Mouse (Mus musculus): ENCODE data around the gene Noct. TPM values are rescaled to one million over a fixed set of nuclear protein-coding genes. Genes with fewer than 3 reads are reported as not detected.

Gene Noct
- polyA plus RNA-seq, 1 experiment from 2014 or later: 12.7 TPM

GRCm38 (mm10) chr3:51200894-51201293 is 23.4 kb upstream of the Noct start:
- no peak overlapping the region for H3K4me3 ChIP-seq (ENCODE audit: low read depth, low read length)
- H3K4me2 ChIP-seq (replicated peaks; ENCODE audit: low read depth, low read length): no peak overlapping the region
- H3K27ac ChIP-seq (ENCODE audit: low read depth, low read length): no peak overlapping the region
- H3K9me3 ChIP-seq (ENCODE audit: control insufficient read depth, low read length): no peaks in the 10 kb centered on the region
- DNase-seq (ENCODE audit: low spot score) (no peak), ATAC-seq (ENCODE audit: low FRiP score) (no peak)
- no peaks in the 10 kb centered on the region for H3K4me1 ChIP-seq (replicated peaks; ENCODE audit: control insufficient read depth, insufficient read depth, low read length)
- no peaks in the 10 kb centered on the region for H3K27me3 ChIP-seq (ENCODE audit: control insufficient read depth, insufficient read depth, low read length)
- 91% methylated on average over 7 of the region's 7 CpGs for WGBS
- H3K9ac ChIP-seq (ENCODE audit: low read depth, low read length): no peak overlapping the region
- H3K36me3 ChIP-seq (ENCODE audit: control insufficient read depth, insufficient read depth, low read length): no peaks in the 10 kb centered on the region

GRCm38 (mm10) chr3:51201986-51202385 is 22.3 kb upstream of the Noct start:
- Histone ChIP-seq H3K9ac (ENCODE audit: low read depth, low read length) (no peak overlapping the region), H3K36me3 (ENCODE audit: control insufficient read depth, insufficient read depth, low read length) (no peaks in the 10 kb centered on the region), H3K4me2 (replicated peaks; ENCODE audit: low read depth, low read length) (no peak overlapping the region), H3K27ac (ENCODE audit: low read depth, low read length) (no peak overlapping the region), H3K27me3 (ENCODE audit: control insufficient read depth, insufficient read depth, low read length) (no peaks in the 10 kb centered on the region), H3K4me3 (ENCODE audit: low read depth, low read length) (no peak overlapping the region), H3K9me3 (ENCODE audit: control insufficient read depth, low read length) (no peaks in the 10 kb centered on the region), H3K4me1 (replicated peaks; ENCODE audit: control insufficient read depth, insufficient read depth, low read length) (no peaks in the 10 kb centered on the region)
- DNase-seq (ENCODE audit: low spot score) (no peak), ATAC-seq (ENCODE audit: low FRiP score) (no peak)
- 83% methylated on average over 9 of the region's 9 CpGs for WGBS

- no peak overlapping the region for H3K4me3 ChIP-seq (ENCODE audit: low read depth, low read length)
- H3K27ac ChIP-seq (ENCODE audit: low read depth, low read length): no peak overlapping the region
- 84% methylated on average over 8 of the region's 8 CpGs for WGBS
- no peak overlapping the region for H3K4me2 ChIP-seq (replicated peaks; ENCODE audit: low read depth, low read length)
- H3K9me3 ChIP-seq (ENCODE audit: control insufficient read depth, low read length): no peaks in the 10 kb centered on the region
- ATAC-seq (ENCODE audit: low FRiP score) (no peak), DNase-seq (ENCODE audit: low spot score) (no peak)
- no peaks in the 10 kb centered on the region for H3K36me3 ChIP-seq (ENCODE audit: control insufficient read depth, insufficient read depth, low read length)
- H3K27me3 ChIP-seq (ENCODE audit: control insufficient read depth, insufficient read depth, low read length): no peaks in the 10 kb centered on the region
- H3K4me1 ChIP-seq (replicated peaks; ENCODE audit: control insufficient read depth, insufficient read depth, low read length): no peaks in the 10 kb centered on the region
- no peak overlapping the region for H3K9ac ChIP-seq (ENCODE audit: low read depth, low read length)
Measured at GRCm38 (mm10) chr3:51202491-51202987, 21.7 kb upstream of the Noct start.

GRCm38 (mm10) chr3:51203906-51204305 is 20.3 kb upstream of the Noct start:
- Histone ChIP-seq H3K27ac (ENCODE audit: low read depth, low read length) (no peak overlapping the region), H3K4me2 (replicated peaks; ENCODE audit: low read depth, low read length) (no peak overlapping the region), H3K9ac (ENCODE audit: low read depth, low read length) (no peak overlapping the region), H3K9me3 (ENCODE audit: control insufficient read depth, low read length) (no peaks in the 10 kb centered on the region), H3K4me1 (replicated peaks; ENCODE audit: control insufficient read depth, insufficient read depth, low read length) (no peaks in the 10 kb centered on the region), H3K27me3 (ENCODE audit: control insufficient read depth, insufficient read depth, low read length) (no peaks in the 10 kb centered on the region), H3K4me3 (ENCODE audit: low read depth, low read length) (no peak overlapping the region), H3K36me3 (ENCODE audit: control insufficient read depth, insufficient read depth, low read length) (no peaks in the 10 kb centered on the region)
- WGBS: 91% methylated on average over 6 of the region's 6 CpGs
- DNase-seq (ENCODE audit: low spot score) (no peak), ATAC-seq (ENCODE audit: low FRiP score) (no peak)

GRCm38 (mm10) chr3:51204441-51204840 is 19.8 kb upstream of the Noct start:
- 86% methylated on average over 5 of the region's 5 CpGs for WGBS

GRCm38 (mm10) chr3:51204897-51205296 is 19.4 kb upstream of the Noct start:
- no peaks in the 10 kb centered on the region for H3K4me1 ChIP-seq (replicated peaks; ENCODE audit: control insufficient read depth, insufficient read depth, low read length)
- ATAC-seq (ENCODE audit: low FRiP score): no peak
- no peaks in the 10 kb centered on the region for H3K9me3 ChIP-seq (ENCODE audit: control insufficient read depth, low read length)
- H3K36me3 ChIP-seq (ENCODE audit: control insufficient read depth, insufficient read depth, low read length): no peaks in the 10 kb centered on the region
- H3K27me3 ChIP-seq (ENCODE audit: control insufficient read depth, insufficient read depth, low read length): no peaks in the 10 kb centered on the region
- WGBS: 94% methylated on average over 14 of the region's 14 CpGs
- no peak overlapping the region for H3K27ac ChIP-seq (ENCODE audit: low read depth, low read length)
- no peak overlapping the region for H3K4me2 ChIP-seq (replicated peaks; ENCODE audit: low read depth, low read length)
- no peak overlapping the region for H3K9ac ChIP-seq (ENCODE audit: low read depth, low read length)
- no peak for DNase-seq (ENCODE audit: low spot score)
- no peak overlapping the region for H3K4me3 ChIP-seq (ENCODE audit: low read depth, low read length)

More at GRCm38 (mm10) chr3:51204441-51204840, 19.8 kb upstream of the Noct start:
- Histone ChIP-seq H3K4me3 (ENCODE audit: low read depth, low read length) (no peak overlapping the region), H3K9ac (ENCODE audit: low read depth, low read length) (no peak overlapping the region), H3K27ac (ENCODE audit: low read depth, low read length) (no peak overlapping the region), H3K4me2 (replicated peaks; ENCODE audit: low read depth, low read length) (no peak overlapping the region), H3K9me3 (ENCODE audit: control insufficient read depth, low read length) (no peaks in the 10 kb centered on the region), H3K36me3 (ENCODE audit: control insufficient read depth, insufficient read depth, low read length) (no peaks in the 10 kb centered on the region), H3K4me1 (replicated peaks; ENCODE audit: control insufficient read depth, insufficient read depth, low read length) (no peaks in the 10 kb centered on the region), H3K27me3 (ENCODE audit: control insufficient read depth, insufficient read depth, low read length) (no peaks in the 10 kb centered on the region)
- DNase-seq (ENCODE audit: low spot score) (no peak), ATAC-seq (ENCODE audit: low FRiP score) (no peak)

- Histone ChIP-seq H3K4me2 (replicated peaks; ENCODE audit: low read depth, low read length) (no peak overlapping the region), H3K36me3 (ENCODE audit: control insufficient read depth, insufficient read depth, low read length) (no peaks in the 10 kb centered on the region), H3K9ac (ENCODE audit: low read depth, low read length) (no peak overlapping the region), H3K4me1 (replicated peaks; ENCODE audit: control insufficient read depth, insufficient read depth, low read length) (no peaks in the 10 kb centered on the region), H3K4me3 (ENCODE audit: low read depth, low read length) (no peak overlapping the region), H3K27ac (ENCODE audit: low read depth, low read length) (no peak overlapping the region), H3K9me3 (ENCODE audit: control insufficient read depth, low read length) (no peaks in the 10 kb centered on the region), H3K27me3 (ENCODE audit: control insufficient read depth, insufficient read depth, low read length) (no peaks in the 10 kb centered on the region)
- ATAC-seq (ENCODE audit: low FRiP score) (no peak), DNase-seq (ENCODE audit: low spot score) (no peak)
- 73% methylated on average over 7 of the region's 7 CpGs for WGBS
Measured at GRCm38 (mm10) chr3:51206521-51206920, 17.7 kb upstream of the Noct start.

GRCm38 (mm10) chr3:51208633-51209032 is 15.6 kb upstream of the Noct start:
- no peak for DNase-seq (ENCODE audit: low spot score)
- Histone ChIP-seq H3K36me3 (ENCODE audit: control insufficient read depth, insufficient read depth, low read length) (no peaks in the 10 kb centered on the region), H3K27me3 (ENCODE audit: control insufficient read depth, insufficient read depth, low read length) (no peaks in the 10 kb centered on the region), H3K4me2 (replicated peaks; ENCODE audit: low read depth, low read length) (no peak overlapping the region), H3K27ac (ENCODE audit: low read depth, low read length) (no peak overlapping the region), H3K9ac (ENCODE audit: low read depth, low read length) (no peak overlapping the region), H3K4me1 (replicated peaks; ENCODE audit: control insufficient read depth, insufficient read depth, low read length) (no peaks in the 10 kb centered on the region), H3K4me3 (ENCODE audit: low read depth, low read length) (no peak overlapping the region), H3K9me3 (ENCODE audit: control insufficient read depth, low read length) (no peaks in the 10 kb centered on the region)
- ATAC-seq (ENCODE audit: low FRiP score): no peak
- WGBS: 44% methylated on average over 5 of the region's 5 CpGs

- no peak overlapping the region for H3K9ac ChIP-seq (ENCODE audit: low read depth, low read length)
- H3K9me3 ChIP-seq (ENCODE audit: control insufficient read depth, low read length): no peaks in the 10 kb centered on the region
- H3K4me3 ChIP-seq (ENCODE audit: low read depth, low read length): no peak overlapping the region
- H3K4me1 ChIP-seq (replicated peaks; ENCODE audit: control insufficient read depth, insufficient read depth, low read length): no peaks in the 10 kb centered on the region
- DNase-seq (ENCODE audit: low spot score) (no peak), ATAC-seq (ENCODE audit: low FRiP score) (no peak)
- H3K36me3 ChIP-seq (ENCODE audit: control insufficient read depth, insufficient read depth, low read length): no peaks in the 10 kb centered on the region
- H3K27ac ChIP-seq (ENCODE audit: low read depth, low read length): no peak overlapping the region
- H3K27me3 ChIP-seq (ENCODE audit: control insufficient read depth, insufficient read depth, low read length): no peaks in the 10 kb centered on the region
- no peak overlapping the region for H3K4me2 ChIP-seq (replicated peaks; ENCODE audit: low read depth, low read length)
- WGBS: 87% methylated on average over 7 of the region's 7 CpGs
Measured at GRCm38 (mm10) chr3:51209503-51210314, 14.5 kb upstream of the Noct start.

Measured in hindbrain, embryonic 11.5 days (tissue).